Mouse (Mus musculus): ENCODE measurements around the gene Zfp446. TPM values are rescaled to one million over a fixed set of nuclear protein-coding genes. Genes with fewer than 3 reads are reported as not detected.

The Zfp446 gene
- total and polyA plus RNA-seq, 3 experiments = 7.8 to 12.9 (median 12.8) TPM

DNA sequence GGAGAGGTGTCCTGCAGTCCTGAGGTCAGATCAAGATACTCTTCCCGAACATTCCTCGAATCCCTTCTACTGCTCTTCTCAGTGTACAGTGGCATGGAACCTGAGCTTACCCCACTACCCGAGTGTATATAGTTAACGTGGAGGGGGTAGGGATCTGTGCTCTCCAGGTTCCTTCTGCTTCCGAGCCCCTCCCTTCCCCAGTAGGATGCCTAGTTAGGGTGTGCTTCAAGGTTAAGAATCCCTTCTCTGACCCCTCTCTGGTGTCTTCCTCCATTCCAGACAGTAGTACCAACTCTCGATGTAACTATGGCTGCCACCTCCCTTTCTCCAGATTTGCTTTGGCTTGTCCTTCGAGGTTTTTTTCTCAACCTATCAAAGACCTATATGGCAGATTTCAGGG is 2.6 kb downstream of the Zfp446 start:
- H3K27ac ChIP-seq (ENCODE audit: insufficient read depth, low read depth) = no peak overlapping the region; the same call in 1 of the 2 replicates
- no peak for TF ChIP-seq RAD21 (IDR thresholded peaks at IDR 0.05; ENCODE audit: low read depth, low read length)
- TF ChIP-seq MAX (IDR thresholded peaks at IDR 0.05; ENCODE audit: low read length) = no peak
- no peak for TF ChIP-seq ZNF384 (IDR thresholded peaks at IDR 0.05; ENCODE audit: low read depth, low read length)
- no peak for TF ChIP-seq ZC3H11A (IDR thresholded peaks at IDR 0.05; ENCODE audit: low read depth, low read length)
- TF ChIP-seq USF2 (conservative IDR thresholded peaks at IDR 0.05; ENCODE audit: low read depth, low read length) = no peak
- no peak for TF ChIP-seq JUN (IDR thresholded peaks at IDR 0.05; ENCODE audit: insufficient read depth, low read depth, low read length)
- TF ChIP-seq USF1 (IDR thresholded peaks at IDR 0.05; ENCODE audit: low read depth, low read length) = no peak
- TF ChIP-seq HCFC1 (IDR thresholded peaks at IDR 0.05; ENCODE audit: low read depth, low read length) = no peak
- TF ChIP-seq SMC3 (IDR thresholded peaks at IDR 0.05; ENCODE audit: low read depth, low read length) = no peak
- TF ChIP-seq POLR2AphosphoS2 (IDR thresholded peaks at IDR 0.05; ENCODE audit: low read depth, low read length) = no peak
- no peak for TF ChIP-seq TCF12 (IDR thresholded peaks at IDR 0.05; ENCODE audit: low read depth, low read length)
- dilution Hi-C loops (cut with MboI; ENCODE audit: extremely low pct_ligation_motif_present, extremely low pct_unique_long_range_greater_than_20kb, low sequenced_read_pairs) (no loop called here), in situ Hi-C loops (cut with MboI; ENCODE audit: low pct_ligation_motif_present, low pct_unique_long_range_greater_than_20kb, low sequenced_read_pairs) (loop anchor here (10.0 kb wide), 1 partner anchor 55 kb away; the partner anchor contains the start of genes Rnf225 and Rps5)
- H3K4me2 ChIP-seq (ENCODE audit: insufficient read depth, low read depth, poor library complexity, severe bottlenecking) = no peak overlapping the region
- H3K4me1 ChIP-seq (ENCODE audit: control insufficient read depth in 1 of 2, insufficient read depth in 2 of 2) = peaks cover 10 to 31% of the 10 kb centered on the region in 2 experiments; a peak in 3 of 4 replicates
- peak overlapping the region in 2 of 3 experiments; percentile 51 to 73 for H3K4me3 ChIP-seq (replicated peaks in 1 of 3; ENCODE audit: low read depth in 2 of 3, low read length in 2 of 3, poor library complexity in 1 of 3)
- H3K9ac ChIP-seq (ENCODE audit: insufficient read depth, low read depth) = no peak overlapping the region; the same call in 1 of the 2 replicates
- H3K79me2 ChIP-seq (replicated peaks; ENCODE audit: control insufficient read depth, extremely low read depth, insufficient read depth, poor library complexity, severe bottlenecking) = no peaks in the 10 kb centered on the region
- no peaks in the 10 kb centered on the region for H3K9me3 ChIP-seq (replicated peaks; ENCODE audit: low read length)
- no peak for DNase-seq (ENCODE audit: extremely low read depth)
- no peaks in the 10 kb centered on the region for H3K27me3 ChIP-seq (replicated peaks)
- H3K36me3 ChIP-seq (replicated peaks in 1 of 2; ENCODE audit: control insufficient read depth in 1 of 2, insufficient read depth in 1 of 2, low read length in 1 of 2) = peaks cover 12 to 35% of the 10 kb centered on the region in 2 experiments

DNA sequence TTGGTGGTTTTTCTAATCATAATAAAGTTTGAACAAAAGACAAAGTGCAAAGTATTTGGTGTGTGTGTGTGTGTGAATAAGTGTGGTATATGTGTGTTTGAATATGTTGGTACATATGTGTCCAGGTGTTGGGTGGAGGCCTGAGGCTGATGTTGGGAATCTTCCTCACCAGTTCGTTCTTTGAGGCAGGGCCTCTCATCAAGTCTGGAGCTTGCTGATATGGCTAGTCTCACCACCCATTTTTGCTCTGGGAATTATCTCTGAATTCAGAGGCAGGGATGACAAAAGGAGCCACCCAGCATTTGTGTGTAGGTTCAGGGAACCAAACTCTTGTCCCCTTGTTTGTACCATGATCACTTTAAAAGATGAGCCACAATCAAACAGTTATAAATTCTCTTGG is 8.1 kb downstream of the Zfp446 start:
- TF ChIP-seq JUND (conservative IDR thresholded peaks at IDR 0.05; ENCODE audit: low read depth, low read length) = no peak
- TF ChIP-seq ZC3H11A (IDR thresholded peaks at IDR 0.05; ENCODE audit: low read depth, low read length) = no peak
- no peak for TF ChIP-seq MAX (IDR thresholded peaks at IDR 0.05; ENCODE audit: low read length)
- TF ChIP-seq ELF1 (IDR thresholded peaks at IDR 0.05; ENCODE audit: low read depth, low read length) = no peak
- TF ChIP-seq ZKSCAN1 (IDR thresholded peaks at IDR 0.05; ENCODE audit: borderline replicate concordance, low read depth, low read length) = no peak
- TF ChIP-seq ZMIZ1 (IDR thresholded peaks at IDR 0.05; ENCODE audit: low read depth, low read length) = no peak
- TF ChIP-seq MYC (IDR thresholded peaks at IDR 0.05; ENCODE audit: low read depth, low read length) = no peak
- TF ChIP-seq IRF4 (IDR thresholded peaks at IDR 0.05; ENCODE audit: low read depth, low read length) = no peak
- TF ChIP-seq RCOR1 (conservative IDR thresholded peaks at IDR 0.05; ENCODE audit: low read depth, low read length) = no peak
- TF ChIP-seq GABPA (IDR thresholded peaks at IDR 0.05; ENCODE audit: insufficient replicate concordance, low read depth, low read length) = no peak
- TF ChIP-seq NRF1 (IDR thresholded peaks at IDR 0.05; ENCODE audit: low read depth, low read length) = no peak
- TF ChIP-seq ZNF384 (IDR thresholded peaks at IDR 0.05; ENCODE audit: low read depth, low read length) = no peak
- no peak for TF ChIP-seq CHD1 (IDR thresholded peaks at IDR 0.05; ENCODE audit: low read depth, low read length)
- no peak for TF ChIP-seq KAT2A (IDR thresholded peaks at IDR 0.05; ENCODE audit: insufficient replicate concordance, low read length)
- no peak for TF ChIP-seq CTCF (conservative IDR thresholded peaks at IDR 0.05 in 1 of 2, IDR thresholded peaks at IDR 0.05 in 1 of 2; ENCODE audit: low read depth in 2 of 2, low read length in 2 of 2)
- no peak for TF ChIP-seq TBP (conservative IDR thresholded peaks at IDR 0.05; ENCODE audit: low read depth, low read length)
- TF ChIP-seq TCF12 (IDR thresholded peaks at IDR 0.05; ENCODE audit: low read depth, low read length) = no peak
- TF ChIP-seq MAZ (IDR thresholded peaks at IDR 0.05; ENCODE audit: low read depth, low read length) = no peak
- no peak for TF ChIP-seq UBTF (IDR thresholded peaks at IDR 0.05; ENCODE audit: low read depth, low read length)
- TF ChIP-seq HCFC1 (IDR thresholded peaks at IDR 0.05; ENCODE audit: low read depth, low read length) = no peak
- no peaks in the 10 kb centered on the region for H3K9me3 ChIP-seq (replicated peaks; ENCODE audit: low read length)
- no peak overlapping the region for H3K4me3 ChIP-seq (replicated peaks in 1 of 3; ENCODE audit: low read depth in 2 of 3, low read length in 2 of 3, poor library complexity in 1 of 3)
- no peaks in the 10 kb centered on the region for H3K27me3 ChIP-seq (replicated peaks)
- peaks cover 0 to 18% of the 10 kb centered on the region in 2 experiments; a peak in 2 of 4 replicates for H3K4me1 ChIP-seq (ENCODE audit: control insufficient read depth in 1 of 2, insufficient read depth in 2 of 2)
- in situ Hi-C loops (cut with MboI; ENCODE audit: low pct_ligation_motif_present, low pct_unique_long_range_greater_than_20kb, low sequenced_read_pairs) = loop anchor here (10.0 kb wide), 1 partner anchor 61 kb away; the partner anchor contains the start of genes Rnf225 and Rps5
- DNase-seq (ENCODE audit: extremely low read depth) = no peak
- H3K27ac ChIP-seq (ENCODE audit: insufficient read depth, low read depth) = no peak overlapping the region
- peaks cover 12 to 37% of the 10 kb centered on the region in 2 experiments for H3K36me3 ChIP-seq (replicated peaks in 1 of 2; ENCODE audit: control insufficient read depth in 1 of 2, insufficient read depth in 1 of 2, low read length in 1 of 2)
- no peak overlapping the region for H3K4me2 ChIP-seq (ENCODE audit: insufficient read depth, low read depth, poor library complexity, severe bottlenecking)
- no peak overlapping the region for H3K9ac ChIP-seq (ENCODE audit: insufficient read depth, low read depth)
- dilution Hi-C loops (cut with MboI; ENCODE audit: extremely low pct_ligation_motif_present, extremely low pct_unique_long_range_greater_than_20kb, low sequenced_read_pairs) = no loop called here
- H3K79me2 ChIP-seq (replicated peaks; ENCODE audit: control insufficient read depth, extremely low read depth, insufficient read depth, poor library complexity, severe bottlenecking) = no peaks in the 10 kb centered on the region

Measured in CH12.LX (cell line).